Mouse (Mus musculus) adrenal gland (tissue): ENCODE measurements around the gene Mamstr.

ENCODE experiments used
- intact Hi-C: fragments of 180-260 bp; cut with DNase I; formaldehyde crosslinking; loops from one replicate; pipeline ENCODE4 v1.15.1; 2025

The Mamstr gene

GRCm38 (mm10) chr7:45627261-45627660 is 12.5 kb upstream of the Mamstr start, which contains the start of gene Rasip1:
TSS of gene Rasip1 (plus strand) at chr7:45627488.
- intact Hi-C loops: no loop called here

GRCm38 (mm10) chr7:45628364-45629294 is 11.1 kb upstream of the Mamstr start:
- intact Hi-C loops: no loop called here

GRCm38 (mm10) chr7:45630064-45630907 is 9.5 kb upstream of the Mamstr start:
- intact Hi-C loops: no loop called here

- intact Hi-C loops: no loop called here
Observed at GRCm38 (mm10) chr7:45632499-45632898, 7.3 kb upstream of the Mamstr start.

GRCm38 (mm10) chr7:45634946-45635681 is 4.7 kb upstream of the Mamstr start:
- intact Hi-C loops: no loop called here

- intact Hi-C loops: no loop called here
Observed at GRCm38 (mm10) chr7:45635711-45636688, 3.8 kb upstream of the Mamstr start.

GRCm38 (mm10) chr7:45637710-45638109 is 2.1 kb upstream of the Mamstr start:
- intact Hi-C loops: no loop called here

- intact Hi-C loops: no loop called here
Observed at GRCm38 (mm10) chr7:45638623-45639401, 965 bp upstream of the Mamstr start.

GRCm38 (mm10) chr7:45640191-45640957 is 597 bp downstream of the Mamstr start:
- intact Hi-C loops: loop anchor here (5.0 kb wide), 1 partner anchor 42 kb away; the partner anchor contains the start of gene Ntn5

- intact Hi-C loops: loop anchor here (5.0 kb wide), 1 partner anchor 41 kb away; the partner anchor contains the start of gene Ntn5
Observed at GRCm38 (mm10) chr7:45641391-45642040, 1.7 kb downstream of the Mamstr start.

GRCm38 (mm10) chr7:45642083-45642482 is 2.3 kb downstream of the Mamstr start:
- intact Hi-C loops: loop anchor here (5.0 kb wide), 1 partner anchor 40 kb away; the partner anchor contains the start of gene Ntn5

- intact Hi-C loops: loop anchor here (5.0 kb wide), 1 partner anchor 40 kb away; the partner anchor contains the start of gene Ntn5
Observed at GRCm38 (mm10) chr7:45642503-45643255, 2.9 kb downstream of the Mamstr start.

GRCm38 (mm10) chr7:45643441-45644178 is 3.8 kb downstream of the Mamstr start:
- intact Hi-C loops: loop anchor here (5.0 kb wide), 1 partner anchor 39 kb away; the partner anchor contains the start of gene Ntn5

- intact Hi-C loops: loop anchor here (5.0 kb wide), 1 partner anchor 38 kb away; the partner anchor contains the start of gene Ntn5
Observed at GRCm38 (mm10) chr7:45644183-45644582, 4.4 kb downstream of the Mamstr start.

- intact Hi-C loops: loop anchor here (5.0 kb wide), 1 partner anchor 37 kb away; the partner anchor contains the start of gene Ntn5
Observed at GRCm38 (mm10) chr7:45644872-45645590, 5.3 kb downstream of the Mamstr start.
